Mouse (Mus musculus): Measurements from ENCODE around the gene Tmem199.
"Not testable (repeated sequence)": the region's sequence is repeated elsewhere in the genome, so short reads cannot be mapped to it uniquely, and the experiment has no call there.

The Tmem199 gene

GRCm38 (mm10) chr11:78512025-78512957 lies at the start of gene Tmem199, which contains the start of gene Poldip2:
Gene Tmem199, minus strand, starts transcription at chr11:78512172.
Gene Poldip2, plus strand, starts transcription at chr11:78512193.
- peak; percentile 92 for DNase-seq (ENCODE audit: low read depth, low spot score)

DNA sequence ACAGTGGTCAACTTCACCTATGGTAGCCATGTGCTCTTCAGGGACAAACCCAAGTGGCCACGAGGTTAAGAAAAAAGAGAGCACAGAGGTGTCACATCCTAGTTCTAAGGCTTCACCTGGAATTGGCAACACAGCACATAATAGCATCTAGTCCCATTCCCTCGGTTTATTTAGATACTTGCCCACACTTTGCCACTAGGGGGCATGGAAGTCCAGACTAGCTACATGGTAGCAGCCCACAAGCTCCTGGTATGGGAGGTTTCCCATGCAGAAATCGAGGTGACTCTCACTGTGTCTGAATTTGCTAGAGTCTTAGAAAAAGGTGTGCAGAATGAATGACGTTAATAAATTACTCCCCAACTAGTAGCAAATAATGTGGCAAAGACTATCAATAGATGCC lies 48.5 kb upstream of the Tmem199 start:
- DNase-seq (ENCODE audit: low read depth, low spot score) = peak; percentile 71

DNA sequence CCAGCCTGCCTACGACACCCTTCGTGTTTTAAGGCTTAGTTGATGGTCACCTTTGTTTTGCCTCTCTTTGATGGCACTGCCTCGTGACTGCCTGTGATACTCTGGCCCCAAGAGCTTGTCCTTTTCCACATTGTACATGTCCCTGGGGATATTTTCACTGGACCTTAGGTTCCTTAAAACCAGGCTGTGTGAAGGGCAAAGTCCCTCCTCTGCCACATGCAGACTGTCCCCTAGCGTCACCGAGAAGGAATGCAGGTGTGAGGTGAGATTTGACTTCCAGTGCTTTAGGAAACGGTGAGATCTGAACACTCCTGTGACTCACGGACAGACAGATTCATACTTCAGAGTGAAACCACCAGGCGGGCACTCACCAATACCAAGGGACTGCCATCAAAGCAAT lies 45.3 kb upstream of the Tmem199 start:
- no peak for DNase-seq (ENCODE audit: low read depth, low spot score)

DNA sequence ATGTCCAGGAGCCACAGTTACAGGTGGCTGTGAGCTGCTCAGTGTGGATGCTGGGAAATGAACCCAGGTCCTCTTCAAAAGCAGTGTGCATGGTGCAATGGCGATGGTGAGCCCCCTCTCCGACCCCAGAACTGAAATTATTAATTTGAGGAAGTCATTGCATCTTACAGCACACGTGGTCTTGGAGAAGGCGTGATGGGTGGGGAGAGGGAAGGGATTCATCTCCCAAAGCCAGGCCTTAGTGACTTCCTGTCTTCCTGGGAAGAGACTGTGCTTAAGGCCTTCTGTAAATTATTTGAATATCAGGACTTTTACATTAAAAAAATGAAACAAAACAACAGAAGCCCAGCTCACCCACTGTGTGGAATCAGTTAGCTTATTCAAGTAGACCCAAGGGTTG lies 44.1 kb upstream of the Tmem199 start:
- DNase-seq (ENCODE audit: low read depth, low spot score) = no peak

- no peak for DNase-seq (ENCODE audit: low read depth, low spot score)
These were observed 43.7 kb upstream of the Tmem199 start for GRCm38 (mm10) chr11:78555623-78556022.

- DNase-seq (ENCODE audit: low read depth, low spot score) = no peak
These were observed 39.1 kb upstream of the Tmem199 start for GRCm38 (mm10) chr11:78551059-78551398.

DNA sequence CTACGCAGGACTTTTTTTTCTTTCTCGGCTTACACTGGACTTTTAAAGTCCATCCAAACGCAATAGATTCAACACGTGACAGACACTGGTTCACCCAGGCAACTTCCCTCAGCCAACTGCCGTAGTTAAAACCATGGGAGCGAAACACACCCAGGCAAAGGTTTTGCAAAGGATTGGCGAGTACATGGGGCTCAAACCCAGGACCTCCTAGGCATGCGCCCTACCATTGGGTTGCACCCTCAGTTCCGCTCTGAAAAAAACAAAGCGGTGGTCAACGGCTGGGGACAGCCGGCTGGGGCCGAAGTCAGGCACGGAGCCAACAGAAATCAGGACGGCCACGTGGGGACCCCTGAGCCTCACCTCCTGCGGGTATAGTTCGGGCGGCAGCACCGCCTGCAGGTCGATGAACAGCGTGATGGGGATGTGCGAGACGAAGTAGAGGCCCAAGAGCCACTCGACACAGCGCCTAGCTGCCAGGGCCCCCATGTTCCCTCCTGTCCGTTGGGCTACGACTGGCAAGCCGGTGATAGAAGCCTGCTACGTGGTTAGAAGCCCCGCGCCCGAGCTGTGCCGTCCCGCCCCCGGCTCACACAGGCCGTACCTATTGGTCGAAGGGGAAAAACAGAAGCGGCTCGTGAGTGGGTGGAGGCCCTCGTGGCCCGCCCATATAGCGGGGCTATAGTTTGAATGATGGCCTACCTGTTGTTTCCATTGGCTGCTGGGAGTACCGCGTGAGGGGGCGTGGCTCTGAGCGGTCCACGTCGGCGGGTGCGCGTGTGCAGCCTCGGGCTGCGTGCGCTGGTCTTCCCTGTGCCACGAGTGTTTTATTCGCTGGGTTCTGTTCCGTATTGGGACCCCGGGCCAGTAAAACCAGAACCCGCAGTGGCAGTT lies 38.4 kb upstream of the Tmem199 start, which contains the start of gene Tmem97:
TSS of gene Tmem97 (minus strand) at position 610 of the 891 bp plus-strand sequence.
- DNase-seq (ENCODE audit: low read depth, low spot score) = peak; percentile 88

DNA sequence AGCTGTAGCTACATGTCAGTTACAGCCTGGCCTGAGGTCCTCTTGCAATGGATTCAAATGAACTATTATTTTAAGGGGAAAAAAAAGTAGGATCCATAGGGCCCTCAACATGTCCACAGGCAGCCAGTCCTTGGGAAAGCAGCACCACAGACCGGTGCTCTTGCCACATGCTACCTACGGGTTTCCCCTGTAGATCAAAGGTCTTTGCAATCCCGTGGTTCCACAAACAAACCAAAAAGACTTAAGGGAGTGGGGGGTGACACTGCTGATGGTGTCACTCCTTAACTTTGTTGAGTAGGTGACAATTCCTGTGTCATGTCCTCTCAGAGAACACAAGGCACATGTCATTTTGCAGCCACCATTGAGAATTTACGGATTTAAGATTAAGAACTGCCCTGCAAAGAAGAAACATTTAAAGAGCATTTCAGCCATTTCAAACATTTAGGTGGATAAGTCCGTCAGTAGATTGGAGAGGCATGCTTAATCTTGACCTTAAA lies 37.6 kb upstream of the Tmem199 start:
- no peak for DNase-seq (ENCODE audit: low read depth, low spot score)

DNA sequence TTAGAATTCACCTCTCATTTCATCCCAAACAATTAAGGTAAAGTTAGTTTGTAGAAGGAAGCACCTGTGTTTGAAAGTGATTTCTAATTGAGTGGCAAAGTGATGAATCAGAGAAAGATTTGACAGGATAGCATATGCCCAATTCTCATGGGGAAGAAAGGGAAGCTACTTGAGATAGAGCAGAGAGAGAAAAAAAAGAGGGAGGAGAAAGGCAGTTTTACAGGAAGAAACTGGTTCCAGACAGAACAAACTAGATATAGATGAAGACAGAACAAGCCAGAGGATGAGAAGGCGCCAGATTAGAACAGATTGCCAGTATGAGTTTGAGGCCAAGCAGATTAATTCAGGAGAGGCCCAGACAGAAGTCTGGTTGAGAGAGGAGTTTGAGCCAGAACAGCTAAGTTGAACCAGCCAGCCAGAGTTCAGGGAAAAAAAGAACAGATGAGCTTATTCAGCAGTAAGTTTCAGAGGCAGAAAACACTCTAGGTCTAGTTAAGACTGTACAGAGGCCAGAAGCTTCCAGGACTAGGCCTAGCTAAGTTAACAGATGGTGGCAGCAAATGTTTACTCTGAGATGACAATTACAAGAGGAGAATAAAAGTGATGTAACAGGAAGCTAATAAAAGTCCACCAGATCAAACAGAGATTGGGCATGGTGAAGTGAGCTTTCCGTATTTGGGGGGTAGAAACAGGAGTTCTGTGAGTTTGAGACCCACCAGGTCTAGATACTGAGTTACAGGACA lies 35.9 kb upstream of the Tmem199 start:
- no peak for DNase-seq (ENCODE audit: low read depth, low spot score)

- no peak for DNase-seq (ENCODE audit: low read depth, low spot score)
These were observed 33.2 kb upstream of the Tmem199 start for GRCm38 (mm10) chr11:78545181-78545580.

DNA sequence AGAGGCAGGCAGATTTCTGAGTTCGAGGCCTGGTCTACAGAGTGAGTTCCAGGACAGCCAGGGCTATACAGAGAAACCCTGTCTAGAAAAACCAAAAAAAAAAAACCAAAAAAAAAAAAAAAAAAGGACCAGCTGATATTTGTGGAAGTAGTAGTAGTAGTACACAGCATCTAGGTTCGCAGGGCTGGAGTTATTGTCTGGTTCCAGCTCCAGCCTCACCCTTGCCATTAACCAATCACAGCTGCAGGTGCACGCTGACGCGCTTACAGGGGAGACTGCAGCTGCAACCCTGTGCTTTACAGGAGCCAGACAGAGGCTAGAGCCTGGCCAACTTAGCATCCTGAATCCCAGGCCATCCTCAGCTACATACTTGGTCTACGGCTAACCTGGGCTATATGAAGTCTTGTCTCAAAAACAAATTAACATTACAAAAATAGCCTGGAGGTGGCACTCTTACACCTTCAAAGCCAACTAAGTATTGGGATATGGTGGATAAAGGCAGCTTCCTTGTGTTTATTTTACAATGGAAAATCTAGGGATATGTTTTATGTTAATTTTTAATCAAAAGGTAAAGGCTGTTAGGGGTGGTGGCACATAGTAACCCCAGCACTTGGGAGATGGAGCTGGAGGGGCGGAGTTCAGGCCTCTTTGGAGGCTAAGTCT lies 32.6 kb upstream of the Tmem199 start:
- no peak for DNase-seq (ENCODE audit: low read depth, low spot score)

- DNase-seq (ENCODE audit: low read depth, low spot score) = no peak
These were observed 28.4 kb upstream of the Tmem199 start for GRCm38 (mm10) chr11:78540358-78540757.

- no peak for DNase-seq (ENCODE audit: low read depth, low spot score)
These were observed 24.7 kb upstream of the Tmem199 start for GRCm38 (mm10) chr11:78536690-78537084.

- peak; percentile 98 for DNase-seq (ENCODE audit: low read depth, low spot score)
These were observed 24.2 kb upstream of the Tmem199 start, which contains the start of the genes Tnfaip1 and Ift20 for GRCm38 (mm10) chr11:78536080-78536689. Gene Tnfaip1, minus strand, starts transcription at chr11:78536332. Gene Ift20, plus strand, starts transcription at chr11:78536361.

DNA sequence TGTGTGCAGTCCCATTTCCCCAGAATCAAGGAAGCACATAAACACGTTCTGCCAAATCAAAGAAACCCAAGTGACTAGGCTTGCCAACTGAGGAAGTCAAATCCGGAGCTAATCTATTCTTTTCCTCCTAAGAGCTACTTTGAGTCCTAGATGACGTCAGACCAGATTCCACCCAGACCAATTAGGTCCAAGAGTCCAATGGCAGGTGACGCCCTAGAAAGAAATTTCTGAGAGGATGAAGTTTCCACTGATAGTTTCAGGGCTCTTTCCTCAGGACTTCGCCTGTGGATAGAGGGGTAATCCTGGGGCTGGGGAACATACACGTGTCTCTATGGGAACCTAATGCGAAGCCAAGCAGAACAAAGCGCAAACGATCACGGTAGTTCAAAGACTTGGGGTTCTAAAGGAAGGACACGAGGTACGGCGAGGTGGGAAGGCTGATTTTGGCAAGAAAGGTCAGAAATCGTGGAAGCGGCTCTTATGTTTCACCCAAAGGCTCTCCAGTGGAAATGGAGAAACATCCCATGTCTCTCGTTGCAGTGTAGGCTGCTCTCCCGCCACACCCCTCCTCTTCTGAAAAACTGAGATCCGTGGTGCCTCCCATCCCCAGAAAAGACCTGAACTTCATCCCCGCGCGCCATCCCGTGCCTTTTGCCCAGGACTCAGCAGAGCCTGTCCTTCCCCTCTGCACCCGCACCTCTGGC lies 23.6 kb upstream of the Tmem199 start:
- no peak for DNase-seq (ENCODE audit: low read depth, low spot score)

GRCm38 (mm10) chr11:78534516-78534915 lies 22.5 kb upstream of the Tmem199 start:
- DNase-seq (ENCODE audit: low read depth, low spot score) = no peak

DNA sequence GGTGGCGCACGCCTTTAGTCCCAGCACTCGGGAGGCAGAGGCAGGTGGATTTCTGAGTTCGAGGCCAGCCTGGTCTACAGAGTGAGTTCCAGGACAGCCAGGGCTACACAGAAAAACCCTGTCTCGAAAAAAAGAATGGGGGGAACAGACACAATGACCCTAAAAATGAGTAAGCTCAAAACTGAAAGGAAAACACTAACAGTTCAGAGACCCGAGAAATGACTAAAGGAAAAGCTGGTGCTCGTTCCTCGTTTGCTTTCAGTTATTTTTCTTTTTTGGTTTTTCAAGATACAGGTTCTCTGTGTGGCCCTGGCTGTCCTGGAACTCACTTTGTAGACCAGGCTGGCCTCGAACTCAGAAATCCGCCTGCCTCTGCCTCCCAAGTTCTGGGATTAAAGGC lies 19.5 kb upstream of the Tmem199 start:
- DNase-seq (ENCODE audit: low read depth, low spot score) = not testable (repeated sequence)

DNA sequence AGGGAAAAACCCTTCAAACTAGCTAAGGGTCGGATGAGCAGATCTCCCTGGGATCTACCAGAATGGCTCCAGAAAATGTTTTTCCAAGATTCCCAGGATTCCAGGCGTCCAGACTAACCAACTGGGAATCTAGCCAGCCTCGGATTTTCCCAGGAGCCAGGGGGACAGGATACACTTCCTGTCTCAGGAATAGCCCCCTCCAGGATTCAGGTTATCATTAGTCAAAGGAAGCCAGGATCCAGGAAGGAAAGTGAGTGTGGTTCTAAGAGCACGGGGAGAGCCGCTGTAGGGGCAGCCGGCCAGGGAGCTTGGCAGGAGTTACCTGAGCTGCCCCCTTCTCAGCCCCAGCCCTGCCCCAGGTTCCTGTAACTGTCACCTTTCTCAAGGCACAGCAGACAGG lies 19.1 kb upstream of the Tmem199 start:
- no peak for DNase-seq (ENCODE audit: low read depth, low spot score)

- no peak for DNase-seq (ENCODE audit: low read depth, low spot score)
These were observed 18.0 kb upstream of the Tmem199 start for GRCm38 (mm10) chr11:78530001-78530400.

- DNase-seq (ENCODE audit: low read depth, low spot score) = no peak
These were observed 16.7 kb upstream of the Tmem199 start for GRCm38 (mm10) chr11:78528714-78529113.
